Mouse (Mus musculus): ENCODE results near the gene Sema5a. TPM values are rescaled to one million over a fixed set of nuclear protein-coding genes. Genes with fewer than 3 reads are reported as not detected.

Gene Sema5a
- polyA plus RNA-seq, 1 experiment from 2014 or later = 10.0 TPM

DNA sequence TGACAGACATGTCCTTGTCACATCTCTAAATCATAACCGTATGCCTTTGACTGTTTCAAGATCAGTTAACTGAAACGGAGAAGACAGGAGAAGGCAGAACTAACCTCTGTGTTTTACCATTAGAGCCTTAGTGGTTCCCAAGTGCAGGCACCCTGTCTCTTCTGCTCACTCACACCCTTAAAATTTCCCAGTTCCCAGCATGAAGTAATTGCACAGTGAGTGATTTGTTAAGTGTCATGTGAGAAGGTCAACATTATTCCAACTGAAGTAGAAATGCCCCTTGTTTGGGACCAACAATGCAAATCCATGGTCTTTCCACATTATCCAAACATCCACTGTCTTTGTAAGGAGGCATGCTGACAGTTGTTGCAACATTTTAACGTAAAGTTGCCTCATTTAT lies 409.4 kb downstream of the Sema5a start:
- H3K4me1 ChIP-seq (ENCODE audit: control insufficient read depth in 2 of 2, insufficient read depth in 2 of 2, low read length in 2 of 2) = no peaks in the 10 kb centered on the region
- no peak overlapping the region for H3K4me2 ChIP-seq (ENCODE audit: low read length)
- H3K4me3 ChIP-seq (ENCODE audit: control insufficient read depth in 1 of 2, insufficient read depth in 1 of 2, low read depth in 1 of 2, low read length in 2 of 2) = no peak overlapping the region
- no peaks in the 10 kb centered on the region for H3K9me3 ChIP-seq (ENCODE audit: control insufficient read depth, low read length)
- H3K9ac ChIP-seq (ENCODE audit: low read length) = no peak overlapping the region
- H3K36me3 ChIP-seq (ENCODE audit: control insufficient read depth, insufficient read depth, low read length) = no peaks in the 10 kb centered on the region
- no peaks in the 10 kb centered on the region for H3K27me3 ChIP-seq (ENCODE audit: control insufficient read depth, insufficient read depth, low read length)
- ATAC-seq (ENCODE audit: insufficient number of reproducible peaks, insufficient read depth, low FRiP score, low read depth) = no peak
- no peak overlapping the region for H3K27ac ChIP-seq (replicated peaks in 1 of 2; ENCODE audit: control insufficient read depth in 1 of 2, insufficient read depth in 1 of 2, low read depth in 2 of 2, low read length in 2 of 2)
- 75% methylated on average over 3 of the region's 3 CpGs for WGBS

DNA sequence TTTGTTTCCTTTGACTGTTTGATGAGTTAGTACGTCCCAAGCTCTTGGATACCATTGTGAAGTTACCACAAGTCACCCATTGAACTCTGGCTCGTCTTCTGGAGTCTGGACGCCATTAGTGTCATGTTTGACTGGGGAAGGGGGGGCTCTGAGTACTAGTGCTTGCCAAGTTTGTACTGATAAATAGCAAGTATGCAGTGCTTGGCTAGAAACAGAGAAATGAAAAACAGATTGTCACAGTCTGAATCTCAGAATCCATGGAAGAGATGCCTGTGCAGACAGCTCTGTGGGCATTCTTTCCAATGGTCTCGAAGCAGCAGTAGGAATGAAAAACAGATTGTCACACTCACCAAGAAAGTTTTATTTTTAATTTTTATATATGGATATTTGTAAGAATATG lies 411.4 kb downstream of the Sema5a start:
- no peak for ATAC-seq (ENCODE audit: insufficient number of reproducible peaks, insufficient read depth, low FRiP score, low read depth)
- no peak overlapping the region for H3K4me3 ChIP-seq (ENCODE audit: control insufficient read depth in 1 of 2, insufficient read depth in 1 of 2, low read depth in 1 of 2, low read length in 2 of 2)
- no peak overlapping the region for H3K4me2 ChIP-seq (ENCODE audit: low read length)
- no peak overlapping the region for H3K9ac ChIP-seq (ENCODE audit: low read length)
- WGBS = 68% methylated on average over 4 of the region's 4 CpGs
- H3K27me3 ChIP-seq (ENCODE audit: control insufficient read depth, insufficient read depth, low read length) = no peaks in the 10 kb centered on the region
- no peaks in the 10 kb centered on the region for H3K4me1 ChIP-seq (ENCODE audit: control insufficient read depth in 2 of 2, insufficient read depth in 2 of 2, low read length in 2 of 2)
- no peaks in the 10 kb centered on the region for H3K9me3 ChIP-seq (ENCODE audit: control insufficient read depth, low read length)
- no peak overlapping the region for H3K27ac ChIP-seq (replicated peaks in 1 of 2; ENCODE audit: control insufficient read depth in 1 of 2, insufficient read depth in 1 of 2, low read depth in 2 of 2, low read length in 2 of 2)
- H3K36me3 ChIP-seq (ENCODE audit: control insufficient read depth, insufficient read depth, low read length) = no peaks in the 10 kb centered on the region

DNA sequence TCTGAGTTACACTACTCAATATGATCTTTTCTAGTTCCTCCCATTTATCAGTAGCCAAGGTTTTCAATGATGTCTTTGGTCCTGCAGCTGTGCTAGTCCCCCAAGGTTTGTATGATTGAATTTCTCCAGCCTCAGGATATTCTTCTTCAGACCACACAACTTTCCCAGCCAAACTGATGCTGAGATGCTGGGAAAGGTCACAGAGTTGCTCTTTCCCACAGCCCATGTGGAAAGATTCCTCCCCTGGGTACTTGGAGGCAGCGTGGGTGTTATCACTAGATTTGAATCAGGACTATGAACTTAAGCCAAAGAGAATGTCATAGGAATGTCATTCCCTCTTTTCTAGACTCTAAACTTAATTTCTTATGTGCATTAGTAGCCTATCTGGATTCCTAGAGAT lies 431.8 kb downstream of the Sema5a start:
- no peak overlapping the region for H3K4me2 ChIP-seq (ENCODE audit: low read length)
- 41% methylated on average over 1 of the region's 1 CpGs for WGBS
- H3K9ac ChIP-seq (ENCODE audit: low read length) = no peak overlapping the region
- H3K9me3 ChIP-seq (ENCODE audit: control insufficient read depth, low read length) = no peaks in the 10 kb centered on the region
- no peaks in the 10 kb centered on the region for H3K4me1 ChIP-seq (ENCODE audit: control insufficient read depth in 2 of 2, insufficient read depth in 2 of 2, low read length in 2 of 2)
- H3K27me3 ChIP-seq (ENCODE audit: control insufficient read depth, insufficient read depth, low read length) = no peaks in the 10 kb centered on the region
- H3K4me3 ChIP-seq (ENCODE audit: control insufficient read depth in 1 of 2, insufficient read depth in 1 of 2, low read depth in 1 of 2, low read length in 2 of 2) = no peak overlapping the region
- no peak for ATAC-seq (ENCODE audit: insufficient number of reproducible peaks, insufficient read depth, low FRiP score, low read depth)
- no peak overlapping the region for H3K27ac ChIP-seq (replicated peaks in 1 of 2; ENCODE audit: control insufficient read depth in 1 of 2, insufficient read depth in 1 of 2, low read depth in 2 of 2, low read length in 2 of 2)
- no peaks in the 10 kb centered on the region for H3K36me3 ChIP-seq (ENCODE audit: control insufficient read depth, insufficient read depth, low read length)

DNA sequence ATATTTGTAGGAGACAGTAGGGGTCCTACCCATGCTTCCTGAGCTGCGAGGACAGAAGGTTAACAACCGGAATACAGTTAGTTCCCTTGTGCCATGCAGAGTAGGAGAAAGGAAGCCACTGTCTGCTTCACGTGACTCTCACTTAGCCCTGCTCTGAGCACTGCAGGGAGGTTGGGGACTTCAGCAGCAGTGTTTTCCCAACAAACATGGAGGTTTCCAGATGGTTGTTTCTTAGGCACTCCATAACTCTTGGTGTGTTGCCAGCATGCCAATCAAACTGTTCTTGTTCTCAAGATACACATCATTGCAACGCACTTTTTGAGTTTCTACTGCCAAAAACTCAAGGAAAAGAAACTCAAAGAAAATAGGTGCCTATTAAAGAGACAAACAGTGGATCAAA lies 440.5 kb downstream of the Sema5a start:
- Histone ChIP-seq H3K9ac (ENCODE audit: low read length) (no peak overlapping the region), H3K27me3 (ENCODE audit: control insufficient read depth, insufficient read depth, low read length) (no peaks in the 10 kb centered on the region), H3K27ac (replicated peaks in 1 of 2; ENCODE audit: control insufficient read depth in 1 of 2, insufficient read depth in 1 of 2, low read depth in 2 of 2, low read length in 2 of 2) (no peak overlapping the region), H3K9me3 (ENCODE audit: control insufficient read depth, low read length) (no peaks in the 10 kb centered on the region), H3K36me3 (ENCODE audit: control insufficient read depth, insufficient read depth, low read length) (no peaks in the 10 kb centered on the region), H3K4me2 (ENCODE audit: low read length) (no peak overlapping the region), H3K4me1 (ENCODE audit: control insufficient read depth in 2 of 2, insufficient read depth in 2 of 2, low read length in 2 of 2) (no peaks in the 10 kb centered on the region), H3K4me3 (ENCODE audit: control insufficient read depth in 1 of 2, insufficient read depth in 1 of 2, low read depth in 1 of 2, low read length in 2 of 2) (no peak overlapping the region)
- WGBS = 67% methylated on average over 4 of the region's 4 CpGs
- ATAC-seq (ENCODE audit: insufficient number of reproducible peaks, insufficient read depth, low FRiP score, low read depth) = no peak

DNA sequence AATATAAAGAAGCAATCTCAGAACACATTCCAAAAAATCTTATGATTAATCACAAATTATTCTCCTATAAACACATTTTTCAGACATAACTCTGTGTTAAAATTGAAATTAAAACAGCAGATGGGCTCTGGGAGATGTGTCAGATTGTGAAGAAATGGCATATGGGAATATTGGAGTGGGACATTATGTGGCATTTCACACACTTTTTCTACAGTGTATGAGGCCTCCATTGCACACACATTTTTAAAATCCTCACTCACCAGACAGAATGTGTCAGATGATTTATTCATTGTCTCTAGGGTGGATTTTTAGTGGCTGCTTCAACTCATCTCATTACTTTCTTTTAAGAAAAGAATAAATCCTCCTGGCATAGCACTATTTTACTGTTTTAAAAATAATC lies 446.4 kb downstream of the Sema5a start:
- Histone ChIP-seq H3K9ac (ENCODE audit: low read length) (no peak overlapping the region), H3K36me3 (ENCODE audit: control insufficient read depth, insufficient read depth, low read length) (no peaks in the 10 kb centered on the region)
- no peak for ATAC-seq (ENCODE audit: insufficient number of reproducible peaks, insufficient read depth, low FRiP score, low read depth)

DNA sequence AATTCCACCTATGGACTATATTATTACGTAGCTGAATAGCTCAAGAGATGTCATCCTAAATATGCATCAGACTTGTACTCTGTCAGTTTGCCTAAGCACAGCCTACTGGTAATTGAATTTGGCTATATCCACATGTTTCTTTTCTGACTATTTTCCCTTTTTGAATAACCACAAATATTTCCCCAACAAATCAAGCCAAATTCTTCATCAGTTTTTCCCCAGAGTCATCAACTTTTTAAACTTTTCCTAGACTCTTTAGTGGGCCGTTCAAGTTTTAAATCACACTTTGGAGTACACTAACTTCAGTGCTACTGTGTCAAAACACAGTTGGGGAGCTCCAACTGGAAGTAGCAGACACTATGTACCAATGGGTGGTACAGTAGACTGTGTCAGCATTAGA lies 448.4 kb downstream of the Sema5a start:
- Histone ChIP-seq H3K27ac (replicated peaks in 1 of 2; ENCODE audit: control insufficient read depth in 1 of 2, insufficient read depth in 1 of 2, low read depth in 2 of 2, low read length in 2 of 2) (no peak overlapping the region), H3K9me3 (ENCODE audit: control insufficient read depth, low read length) (no peaks in the 10 kb centered on the region), H3K4me2 (ENCODE audit: low read length) (no peak overlapping the region), H3K4me1 (ENCODE audit: control insufficient read depth in 2 of 2, insufficient read depth in 2 of 2, low read length in 2 of 2) (no peaks in the 10 kb centered on the region), H3K4me3 (ENCODE audit: control insufficient read depth in 1 of 2, insufficient read depth in 1 of 2, low read depth in 1 of 2, low read length in 2 of 2) (no peak overlapping the region), H3K27me3 (ENCODE audit: control insufficient read depth, insufficient read depth, low read length) (no peaks in the 10 kb centered on the region), H3K9ac (ENCODE audit: low read length) (no peak overlapping the region), H3K36me3 (ENCODE audit: control insufficient read depth, insufficient read depth, low read length) (no peaks in the 10 kb centered on the region)
- no peak for ATAC-seq (ENCODE audit: insufficient number of reproducible peaks, insufficient read depth, low FRiP score, low read depth)
- WGBS = 80% methylated on average over 2 of the region's 2 CpGs

More for the DNA sequence above, 446.4 kb downstream of the Sema5a start:
- Histone ChIP-seq H3K4me3 (ENCODE audit: control insufficient read depth in 1 of 2, insufficient read depth in 1 of 2, low read depth in 1 of 2, low read length in 2 of 2) (no peak overlapping the region), H3K4me2 (ENCODE audit: low read length) (no peak overlapping the region), H3K27me3 (ENCODE audit: control insufficient read depth, insufficient read depth, low read length) (no peaks in the 10 kb centered on the region), H3K27ac (replicated peaks in 1 of 2; ENCODE audit: control insufficient read depth in 1 of 2, insufficient read depth in 1 of 2, low read depth in 2 of 2, low read length in 2 of 2) (no peak overlapping the region), H3K4me1 (ENCODE audit: control insufficient read depth in 2 of 2, insufficient read depth in 2 of 2, low read length in 2 of 2) (no peaks in the 10 kb centered on the region), H3K9me3 (ENCODE audit: control insufficient read depth, low read length) (no peaks in the 10 kb centered on the region)

DNA sequence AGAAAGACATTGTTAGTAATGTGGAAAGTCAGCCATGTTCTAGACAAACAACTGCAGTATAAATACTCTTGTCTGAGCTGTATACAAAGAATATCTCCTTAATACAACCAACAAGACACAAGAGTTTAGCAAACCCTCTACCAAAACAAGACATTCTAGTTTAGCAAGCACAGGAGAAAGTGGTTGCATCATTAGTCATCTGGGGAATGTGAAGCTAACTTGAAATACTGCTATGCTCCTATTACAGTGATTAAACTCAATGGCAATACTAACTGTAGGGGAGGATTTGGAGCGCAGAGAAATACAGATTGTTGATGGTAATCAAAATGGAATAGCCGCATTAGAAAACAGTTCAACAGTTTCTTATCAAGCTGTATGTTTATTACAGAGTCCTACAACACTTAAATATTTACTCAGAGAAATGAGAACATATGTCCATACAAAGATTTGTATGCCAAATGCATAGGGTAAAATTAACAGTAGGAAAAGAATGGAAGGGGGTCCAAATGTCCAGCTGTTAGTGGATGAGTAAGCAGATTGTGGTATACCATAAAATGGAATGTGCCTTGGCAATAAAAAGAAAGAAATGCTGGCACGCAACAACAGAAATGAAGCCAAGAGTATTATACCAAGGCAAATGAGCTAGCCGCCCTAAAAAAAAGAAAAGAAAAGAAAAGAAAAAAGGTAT lies 472.8 kb downstream of the Sema5a start:
- no peak overlapping the region for H3K9ac ChIP-seq (ENCODE audit: low read length)
- H3K4me3 ChIP-seq (ENCODE audit: control insufficient read depth in 1 of 2, insufficient read depth in 1 of 2, low read depth in 1 of 2, low read length in 2 of 2) = no peak overlapping the region
- H3K36me3 ChIP-seq (ENCODE audit: control insufficient read depth, insufficient read depth, low read length) = no peaks in the 10 kb centered on the region
- no peak overlapping the region for H3K27ac ChIP-seq (replicated peaks in 1 of 2; ENCODE audit: control insufficient read depth in 1 of 2, insufficient read depth in 1 of 2, low read depth in 2 of 2, low read length in 2 of 2)
- H3K4me2 ChIP-seq (ENCODE audit: low read length) = no peak overlapping the region
- WGBS = 86% methylated on average over 4 of the region's 4 CpGs
- no peak for ATAC-seq (ENCODE audit: insufficient number of reproducible peaks, insufficient read depth, low FRiP score, low read depth)
- no peaks in the 10 kb centered on the region for H3K27me3 ChIP-seq (ENCODE audit: control insufficient read depth, insufficient read depth, low read length)
- H3K4me1 ChIP-seq (ENCODE audit: control insufficient read depth in 2 of 2, insufficient read depth in 2 of 2, low read length in 2 of 2) = no peaks in the 10 kb centered on the region
- H3K9me3 ChIP-seq (ENCODE audit: control insufficient read depth, low read length) = no peaks in the 10 kb centered on the region

DNA sequence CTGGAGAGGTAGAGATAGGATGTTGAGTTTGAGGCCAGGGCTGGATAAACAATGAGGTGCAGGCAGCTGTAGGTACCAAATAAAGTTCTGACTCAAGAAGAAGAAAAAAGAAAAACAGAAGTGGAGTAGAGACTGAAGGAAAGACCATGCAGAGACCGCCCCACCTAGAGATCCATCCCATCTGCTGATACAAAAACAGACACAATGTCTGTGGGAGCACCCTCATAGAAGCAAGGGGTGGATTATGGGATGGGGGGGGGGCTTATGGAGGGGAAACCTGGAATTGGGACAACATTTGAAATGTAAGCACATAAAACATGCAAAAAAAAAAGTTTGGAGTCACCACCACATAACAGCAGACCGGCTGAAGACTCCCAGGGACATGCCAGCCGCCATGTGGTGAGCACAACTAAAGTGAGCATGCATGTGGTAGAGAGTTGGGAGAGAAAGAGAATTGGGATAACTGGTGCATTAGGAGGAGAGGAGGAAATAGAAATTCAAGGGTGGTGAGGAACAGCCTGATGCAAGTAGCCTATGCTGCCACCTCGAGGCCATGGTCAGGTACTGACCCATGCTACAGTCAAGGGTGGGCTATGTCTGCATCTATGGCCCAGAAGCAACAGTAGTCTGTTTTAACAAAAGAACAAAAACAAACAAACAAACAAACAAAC lies 473.8 kb downstream of the Sema5a start:
- Histone ChIP-seq H3K4me2 (ENCODE audit: low read length) (no peak overlapping the region), H3K9ac (ENCODE audit: low read length) (no peak overlapping the region), H3K27ac (replicated peaks in 1 of 2; ENCODE audit: control insufficient read depth in 1 of 2, insufficient read depth in 1 of 2, low read depth in 2 of 2, low read length in 2 of 2) (no peak overlapping the region), H3K4me3 (ENCODE audit: control insufficient read depth in 1 of 2, insufficient read depth in 1 of 2, low read depth in 1 of 2, low read length in 2 of 2) (no peak overlapping the region), H3K9me3 (ENCODE audit: control insufficient read depth, low read length) (no peaks in the 10 kb centered on the region), H3K4me1 (ENCODE audit: control insufficient read depth in 2 of 2, insufficient read depth in 2 of 2, low read length in 2 of 2) (no peaks in the 10 kb centered on the region), H3K36me3 (ENCODE audit: control insufficient read depth, insufficient read depth, low read length) (no peaks in the 10 kb centered on the region), H3K27me3 (ENCODE audit: control insufficient read depth, insufficient read depth, low read length) (no peaks in the 10 kb centered on the region)
- ATAC-seq (ENCODE audit: insufficient number of reproducible peaks, insufficient read depth, low FRiP score, low read depth) = no peak
- WGBS = 33% methylated on average over 4 of the region's 4 CpGs

All from heart, embryonic 14.5 days (tissue).